Mouse (Mus musculus): Measurements from ENCODE around the gene Hist1h2ab.
"Not testable (repeated sequence)": the region's sequence is repeated elsewhere in the genome, so short reads cannot be mapped to it uniquely, and the experiment has no call there.

Gene Hist1h2ab

DNA sequence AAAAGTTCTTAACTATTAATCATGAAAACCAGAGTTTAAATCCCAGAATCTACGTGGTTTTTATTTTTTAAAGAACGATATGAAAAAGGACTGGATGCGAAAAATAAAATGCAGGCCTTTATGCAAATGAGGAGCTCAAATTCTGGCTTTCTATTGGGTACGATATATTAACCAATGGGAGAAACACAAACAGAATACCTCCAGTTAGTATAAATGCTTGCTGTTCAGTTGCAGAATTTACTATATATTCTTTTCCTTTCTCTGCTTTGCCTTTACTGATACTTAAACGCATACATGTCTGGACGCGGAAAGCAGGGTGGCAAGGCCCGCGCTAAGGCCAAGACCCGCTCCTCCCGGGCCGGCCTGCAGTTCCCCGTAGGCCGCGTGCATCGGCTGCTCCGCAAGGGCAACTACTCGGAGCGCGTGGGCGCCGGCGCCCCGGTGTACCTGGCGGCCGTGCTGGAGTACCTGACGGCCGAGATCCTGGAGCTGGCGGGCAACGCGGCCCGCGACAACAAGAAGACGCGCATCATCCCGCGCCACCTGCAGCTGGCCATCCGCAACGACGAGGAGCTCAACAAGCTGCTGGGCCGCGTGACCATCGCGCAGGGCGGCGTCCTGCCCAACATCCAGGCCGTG lies at the start of gene Hist1h2ab:
Hist1h2ab (plus strand) TSS at position 288 of the 639 bp plus-strand sequence.
- DNase-seq = peak; percentile 59

DNA sequence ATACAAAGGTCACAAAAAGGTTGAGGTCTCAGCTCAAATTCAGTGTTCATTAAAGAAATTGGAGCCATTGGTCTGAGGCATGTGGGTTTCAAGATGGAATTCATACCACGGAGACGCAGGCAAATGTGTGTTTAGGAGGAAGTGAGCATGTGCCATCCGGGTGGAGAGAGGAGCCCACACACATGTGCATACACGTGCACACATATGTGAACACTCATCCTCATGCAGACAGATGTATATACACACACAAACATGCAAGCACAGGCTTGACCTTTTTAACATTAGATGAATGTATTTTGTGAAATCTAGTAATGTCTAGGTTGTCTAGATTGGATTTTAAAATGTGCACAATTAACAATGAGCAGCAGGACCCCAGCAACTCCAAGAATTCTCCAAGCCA lies 48.7 kb upstream of the Hist1h2ab start:
- DNase-seq = no peak

DNA sequence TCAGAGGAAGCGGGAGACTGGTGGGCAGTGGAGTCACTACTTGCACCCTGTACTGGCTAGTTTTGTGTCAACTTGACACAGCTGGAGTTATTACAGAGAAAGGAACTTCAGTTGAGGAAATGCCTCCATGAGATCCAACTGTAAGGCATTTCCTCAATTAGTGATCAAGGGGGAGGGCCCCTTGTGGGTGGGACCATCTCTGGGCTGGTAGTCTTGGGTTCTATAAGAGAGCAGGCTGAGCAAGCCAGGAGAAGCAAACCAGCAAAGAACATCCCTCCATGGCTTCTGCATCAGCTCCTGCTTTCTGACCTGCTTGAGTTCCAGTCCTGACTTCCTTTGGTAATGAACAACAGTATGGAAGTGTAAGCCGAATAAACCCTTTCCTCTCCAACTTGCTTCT lies 48.1 kb upstream of the Hist1h2ab start:
- not testable (repeated sequence) for DNase-seq

DNA sequence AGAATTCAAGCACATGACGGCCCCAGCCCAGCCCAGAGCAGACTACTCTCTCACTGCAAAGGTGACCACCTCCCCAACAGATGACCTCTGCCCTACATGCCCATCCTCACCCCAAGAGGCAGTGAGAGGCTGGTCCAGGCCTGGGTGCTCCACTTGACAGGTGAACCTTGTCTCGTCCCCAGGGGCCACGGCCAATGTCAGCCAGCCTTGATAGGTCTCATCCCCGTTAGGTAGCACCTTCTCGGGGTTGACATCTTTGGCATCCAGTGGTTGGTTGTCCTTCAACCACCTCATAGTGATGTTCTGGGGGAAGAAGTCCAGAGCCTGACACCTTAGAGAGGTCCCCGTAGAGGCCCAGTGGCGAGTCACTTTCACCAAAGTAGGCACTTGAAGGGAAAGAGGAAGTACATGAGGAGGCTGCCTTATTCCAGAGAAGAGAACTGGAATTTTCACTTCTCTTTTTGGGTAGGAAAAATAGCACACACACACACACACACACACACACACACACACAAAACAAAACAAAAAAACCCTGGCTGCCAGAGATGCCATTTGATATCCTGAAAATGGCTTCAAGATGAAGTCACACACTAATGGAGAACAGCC lies 45.1 kb upstream of the Hist1h2ab start:
- DNase-seq = no peak

DNA sequence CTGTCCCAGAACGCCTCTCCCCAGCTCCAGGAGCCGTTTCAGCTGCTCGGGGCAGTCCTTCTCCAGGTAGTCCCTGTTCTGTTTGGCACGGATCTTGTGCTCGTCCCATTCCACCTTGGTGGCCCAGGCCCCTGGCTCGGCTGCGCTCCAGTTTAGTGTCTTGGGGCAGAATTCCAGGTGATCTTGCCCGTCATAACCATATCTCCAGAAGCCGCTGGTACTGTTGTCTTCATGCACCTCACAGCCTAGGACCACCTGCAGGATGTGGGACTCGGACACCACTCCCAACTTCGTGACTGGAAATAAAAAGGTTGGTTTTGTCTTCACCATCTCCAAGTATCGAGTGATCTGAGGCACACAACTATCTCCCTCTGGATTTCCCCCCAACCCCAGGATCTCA lies 44.2 kb upstream of the Hist1h2ab start:
- no peak for DNase-seq

DNA sequence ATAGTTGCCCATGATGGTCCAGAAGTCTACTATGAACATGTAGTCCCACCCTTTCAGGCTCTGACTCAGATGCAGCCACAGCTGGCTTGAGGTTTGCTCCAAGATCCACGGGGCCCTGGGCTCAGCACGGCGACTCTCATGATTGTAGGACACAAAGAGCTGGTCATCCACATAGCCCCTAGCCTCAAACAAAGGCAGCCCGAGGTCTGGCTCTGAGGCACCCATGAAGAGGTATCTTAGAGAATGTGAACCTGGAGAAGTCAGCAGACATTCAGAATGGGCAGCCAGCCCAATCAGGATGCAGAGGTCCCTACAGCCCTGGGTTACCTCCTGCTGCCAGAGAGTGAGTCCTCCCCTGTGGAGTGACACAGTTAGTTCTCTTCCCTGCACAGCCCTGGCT lies 42.9 kb upstream of the Hist1h2ab start:
- no peak for DNase-seq

DNA sequence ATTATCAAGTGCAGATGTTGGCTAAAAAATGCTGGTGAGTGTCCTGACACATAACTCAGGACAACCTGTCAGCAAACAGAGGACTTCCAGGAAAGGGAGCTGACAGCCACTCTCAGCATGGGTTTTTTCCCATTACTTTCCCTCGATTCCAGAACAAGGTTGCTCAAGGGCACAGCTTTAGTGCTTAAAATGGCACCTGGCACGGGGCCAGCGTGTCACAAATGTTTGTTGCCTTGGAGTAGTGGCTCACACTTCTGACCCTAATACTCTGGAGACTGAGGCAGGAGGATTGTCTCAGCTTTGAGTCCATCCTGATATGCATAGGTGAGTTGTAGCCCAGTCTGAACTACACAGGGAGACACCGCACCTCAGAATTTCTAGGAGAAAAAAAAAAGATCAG lies 42.3 kb upstream of the Hist1h2ab start:
- DNase-seq = no peak

DNA sequence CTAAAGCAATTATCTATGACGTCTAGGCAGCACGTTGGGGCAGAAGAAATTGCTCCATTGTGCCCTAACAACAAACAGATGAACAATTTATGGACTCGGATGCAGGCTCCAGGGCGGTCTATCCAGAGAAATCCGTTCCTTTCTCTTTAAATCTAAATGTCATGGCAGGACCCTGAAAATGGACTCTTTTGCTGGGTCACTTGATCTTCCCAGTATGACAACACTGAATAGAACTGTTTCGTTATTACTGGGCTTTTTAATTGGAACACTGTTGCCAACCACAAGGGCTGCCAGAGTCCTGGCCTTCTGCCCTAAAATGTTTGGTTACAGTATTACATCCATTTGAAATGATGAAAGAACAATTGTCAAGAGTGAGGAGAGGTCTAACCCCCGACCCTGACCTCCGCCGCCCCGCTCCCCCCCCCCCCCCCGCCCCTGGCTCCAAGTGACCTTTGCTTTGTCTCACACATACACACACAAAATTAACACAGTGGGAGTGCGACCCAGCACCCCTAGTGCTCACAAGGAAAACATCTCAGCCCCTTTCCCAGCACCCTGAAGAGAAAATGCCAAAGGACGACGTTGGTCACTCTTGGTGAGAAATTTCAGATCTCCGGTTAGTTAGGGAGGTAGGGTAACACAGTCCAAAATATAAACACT lies 41.1 kb upstream of the Hist1h2ab start:
- DNase-seq = no peak

DNA sequence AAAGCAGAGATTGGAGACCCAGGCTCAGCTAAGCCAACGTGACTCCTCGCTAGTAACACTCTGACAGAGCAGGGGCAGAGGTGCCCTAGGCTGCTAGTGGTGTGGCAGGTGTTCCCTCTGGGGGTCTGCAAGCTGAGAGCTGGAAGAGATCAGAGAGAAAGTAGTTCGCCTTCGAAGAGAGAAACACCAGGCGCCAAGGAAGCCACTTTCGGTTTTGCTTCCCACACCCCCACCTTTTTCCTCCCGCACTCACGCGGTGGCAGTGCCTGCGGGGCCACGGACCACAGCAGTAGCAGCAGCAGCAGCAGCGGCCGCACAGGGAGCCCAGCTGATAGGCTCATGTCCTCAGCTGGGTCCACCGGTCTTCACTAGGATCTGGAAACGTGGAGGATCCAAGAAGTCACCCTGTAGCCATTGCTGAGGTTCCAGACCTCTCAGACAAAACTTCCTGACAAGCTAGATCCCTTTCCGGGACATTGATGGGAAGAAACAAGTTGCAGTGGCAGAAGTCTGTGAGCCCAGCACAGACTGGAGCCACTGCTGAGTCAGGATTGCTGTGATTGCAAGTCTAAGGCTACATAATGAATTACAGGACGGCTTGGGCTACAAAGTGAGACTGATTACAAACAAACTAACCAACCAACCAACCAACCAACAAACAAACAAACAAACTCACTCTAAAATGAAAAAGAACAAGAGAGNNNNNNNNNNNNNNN lies 40.4 kb upstream of the Hist1h2ab start, which contains the start of gene Hfe:
Hfe (minus strand) TSS at position 481 of the 716 bp plus-strand sequence.
- DNase-seq = peak; percentile 72

DNA sequence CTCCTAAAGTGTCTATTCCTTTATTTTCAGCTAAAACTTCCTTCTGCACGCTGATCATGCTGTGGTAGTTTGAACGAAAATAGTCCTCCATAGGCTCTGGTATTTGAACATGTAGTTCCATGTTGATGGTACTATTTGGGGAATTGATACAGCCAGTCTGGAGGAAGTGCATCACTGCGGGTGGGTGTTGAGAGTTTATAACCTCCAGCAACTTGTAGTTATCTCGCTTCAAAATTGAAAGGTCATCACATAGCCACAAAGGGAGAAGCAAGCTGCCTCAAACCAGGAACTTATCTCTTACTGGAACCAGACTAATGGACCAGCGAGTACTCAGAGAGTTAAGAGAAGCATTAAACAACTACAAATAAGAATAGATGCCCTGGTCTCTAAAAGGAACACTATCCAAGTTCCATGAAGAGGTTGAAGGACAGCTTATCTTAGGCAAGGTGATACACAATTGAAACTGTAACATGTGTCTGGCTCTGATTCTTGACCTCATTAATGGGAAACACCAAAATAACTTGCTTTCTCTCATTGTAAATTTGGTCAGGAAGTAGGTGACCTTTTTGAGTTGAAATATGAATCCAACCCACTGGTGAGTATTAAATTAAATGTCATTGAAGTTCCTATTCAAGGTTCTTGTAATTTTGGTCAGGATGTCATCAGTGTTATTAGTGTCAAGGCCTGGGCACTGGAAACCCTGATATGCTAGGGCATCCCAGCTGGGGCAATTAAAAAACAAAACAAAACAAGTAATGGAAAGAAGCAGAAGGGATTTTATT lies 34.5 kb upstream of the Hist1h2ab start:
- no peak for DNase-seq

DNA sequence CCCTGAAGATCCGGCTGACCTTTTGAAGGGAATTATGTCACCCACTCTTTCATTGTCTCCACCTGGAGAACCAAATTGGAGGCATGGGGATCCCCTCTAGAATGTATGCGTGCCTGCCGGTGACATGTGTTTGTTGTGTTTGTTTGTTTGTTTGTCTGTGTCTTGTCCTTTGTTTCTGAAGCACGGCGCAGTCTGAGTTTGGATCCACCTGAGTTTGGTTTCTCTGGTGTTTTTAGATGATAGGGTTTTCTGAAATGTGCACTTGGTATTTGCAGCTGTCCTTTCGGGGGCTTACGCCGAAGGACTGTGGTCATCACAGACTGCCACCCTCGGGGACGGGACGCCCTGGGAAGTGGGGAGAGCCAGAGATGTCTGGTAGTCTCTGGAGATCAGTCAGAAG lies 33.8 kb upstream of the Hist1h2ab start:
- DNase-seq = no peak

DNA sequence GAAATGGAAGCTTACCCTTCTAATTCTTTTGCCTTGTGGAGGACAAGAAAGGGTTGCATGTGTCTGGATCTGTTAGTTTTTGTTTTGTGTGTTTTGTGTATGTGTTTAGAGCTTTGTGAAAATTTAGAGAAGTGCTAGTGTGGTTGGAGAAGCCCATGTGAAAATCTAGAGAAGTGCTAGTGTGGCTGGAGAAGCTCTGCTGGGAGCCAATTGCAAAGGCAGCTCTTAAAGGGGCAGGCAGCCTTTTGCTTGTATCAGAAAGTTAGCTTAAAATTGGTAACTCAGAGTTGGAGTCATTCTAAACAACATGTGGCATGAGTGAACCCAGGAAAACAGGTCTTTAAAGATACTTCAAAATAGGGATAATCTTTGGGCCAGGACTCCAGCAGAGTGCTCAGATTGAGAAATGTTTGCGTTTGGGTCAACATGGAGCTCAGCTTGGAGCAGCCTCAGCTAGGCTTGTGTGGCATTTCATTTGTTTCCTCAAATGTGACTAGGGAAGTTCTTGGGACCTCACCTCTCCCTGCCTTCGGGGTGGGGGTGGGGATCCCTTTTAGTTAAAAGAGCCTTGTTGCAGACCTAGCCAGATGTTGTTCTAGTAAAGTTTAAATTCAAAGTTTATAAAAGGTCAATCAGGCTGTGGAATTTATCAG lies 33.2 kb upstream of the Hist1h2ab start:
- DNase-seq = not testable (repeated sequence)

DNA sequence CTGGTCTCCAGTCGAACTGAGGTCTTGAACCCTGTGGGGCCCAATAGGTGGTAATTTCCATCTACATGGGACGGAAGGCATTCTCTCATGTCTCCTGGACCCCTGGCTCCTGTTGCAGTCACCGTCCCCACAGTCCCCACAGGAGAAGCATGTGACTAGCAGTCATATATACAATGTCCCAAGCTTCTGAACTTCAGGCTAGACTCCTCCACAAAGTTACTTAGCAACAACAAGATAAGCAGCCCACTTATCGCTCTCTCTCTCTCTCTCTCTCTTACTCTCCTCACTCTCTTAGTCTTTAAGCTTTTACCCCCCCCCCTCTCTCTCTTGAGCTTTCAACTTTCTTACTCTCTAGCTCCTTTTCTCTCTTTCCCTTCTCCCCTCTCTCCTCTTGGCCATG lies 26.7 kb upstream of the Hist1h2ab start:
- no peak for DNase-seq

DNA sequence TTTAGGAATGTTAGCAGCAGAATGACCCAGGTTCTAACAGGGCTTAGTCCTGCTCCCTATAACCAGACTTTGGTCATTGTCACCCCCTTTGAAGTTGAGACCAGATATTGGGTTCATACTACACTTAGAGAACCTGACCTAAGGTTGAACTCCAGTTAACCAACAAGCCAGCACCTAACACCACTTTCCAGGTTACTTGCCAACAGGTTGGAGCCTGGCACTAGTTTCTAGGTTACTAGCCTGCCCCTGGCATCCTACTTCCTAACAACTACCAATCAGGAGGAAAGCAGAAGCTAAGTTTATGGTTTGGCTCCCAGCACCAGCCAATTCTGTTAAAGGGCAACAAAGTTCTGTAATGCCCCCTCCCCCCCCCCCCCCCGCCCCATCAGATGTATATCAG lies 25.7 kb upstream of the Hist1h2ab start:
- DNase-seq = no peak

DNA sequence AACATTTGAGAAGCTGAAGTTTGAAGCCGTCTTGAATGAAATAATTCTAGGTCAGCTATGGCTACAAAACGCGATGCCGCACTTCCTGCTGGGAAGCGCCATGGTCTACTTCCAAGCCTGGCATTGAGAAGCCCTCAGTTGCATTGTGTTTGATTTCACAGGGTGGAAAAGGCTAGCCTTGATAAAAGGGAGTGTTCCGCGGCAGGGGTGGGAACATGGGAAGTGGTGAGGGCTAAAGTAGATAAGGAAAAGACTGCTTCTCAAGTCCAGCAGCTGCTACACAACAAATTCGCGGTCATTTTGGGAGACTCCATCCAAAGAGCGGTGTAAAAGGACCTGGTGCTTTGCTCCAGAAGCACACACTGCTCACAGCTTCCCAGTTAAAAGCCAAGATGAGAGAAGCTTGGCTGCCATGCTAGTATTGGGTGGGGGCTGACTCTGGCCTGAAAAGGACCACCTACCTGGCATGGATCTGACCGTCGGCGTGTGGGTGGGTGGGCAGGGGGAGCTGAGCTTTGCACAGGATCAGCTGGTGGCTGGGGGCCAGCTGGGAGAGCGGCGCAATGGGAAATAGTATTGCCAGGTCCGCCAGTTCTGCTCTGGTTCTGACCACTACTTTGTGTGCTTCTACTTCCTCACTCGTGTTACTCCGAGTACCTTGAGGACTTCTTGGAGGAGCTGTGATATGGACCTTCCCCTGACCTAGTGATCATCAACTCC lies 22.3 kb upstream of the Hist1h2ab start:
- no peak for DNase-seq

DNA sequence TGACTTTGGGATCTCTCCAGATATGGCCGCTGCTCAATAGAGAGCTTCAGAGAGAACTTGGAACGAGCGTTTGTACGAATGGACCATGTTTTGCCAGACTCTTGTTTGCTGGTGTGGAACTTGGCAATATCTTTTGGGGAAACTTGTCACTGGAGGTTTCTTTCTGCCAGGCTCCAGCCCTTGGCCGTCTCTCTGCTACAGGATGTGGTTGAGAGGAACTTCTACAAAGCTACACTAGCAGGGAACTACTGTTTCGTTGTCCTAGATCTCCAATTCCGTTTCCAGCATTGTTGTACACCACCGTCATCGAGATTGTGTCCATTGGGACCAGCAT lies 21.8 kb upstream of the Hist1h2ab start:
- DNase-seq = no peak

DNA sequence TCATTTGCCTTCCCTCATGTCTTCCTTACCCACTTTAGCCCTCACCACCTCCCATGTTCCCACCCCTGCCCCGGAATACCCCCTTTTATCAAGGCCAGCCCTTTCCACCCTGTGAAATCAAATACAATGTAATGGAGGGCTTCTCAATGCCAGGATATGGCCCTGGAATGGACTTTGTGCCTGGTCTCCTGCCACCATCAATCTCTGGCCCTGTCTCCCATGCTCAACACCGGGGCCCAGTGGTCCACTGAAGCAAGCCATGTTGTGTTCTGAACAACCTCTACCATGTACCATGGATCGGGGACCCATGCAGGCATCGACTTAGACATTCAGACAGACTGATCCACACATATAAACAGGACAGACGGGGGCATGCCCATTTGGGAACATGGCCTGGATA lies 21.2 kb upstream of the Hist1h2ab start:
- no peak for DNase-seq

DNA sequence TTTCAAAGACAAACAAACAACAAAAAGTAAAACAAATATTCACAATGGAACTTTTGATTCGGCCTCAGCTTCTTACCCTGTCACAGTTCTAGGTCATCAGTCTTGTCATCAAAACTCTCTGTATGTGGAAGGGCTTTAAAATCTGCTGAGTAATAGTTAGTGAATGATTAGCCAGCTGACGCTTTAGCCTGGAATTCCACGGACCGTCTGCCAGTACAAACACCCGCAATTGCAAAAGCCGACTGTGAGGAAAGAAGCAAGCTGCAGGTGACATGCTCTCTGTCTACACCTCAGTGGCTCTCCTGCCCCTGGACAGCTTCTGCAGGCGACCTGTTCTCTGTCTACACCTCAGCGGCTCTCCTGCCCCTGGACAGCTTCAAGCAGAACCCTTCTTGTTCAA lies 20.4 kb upstream of the Hist1h2ab start:
- DNase-seq = peak; percentile 77

DNA sequence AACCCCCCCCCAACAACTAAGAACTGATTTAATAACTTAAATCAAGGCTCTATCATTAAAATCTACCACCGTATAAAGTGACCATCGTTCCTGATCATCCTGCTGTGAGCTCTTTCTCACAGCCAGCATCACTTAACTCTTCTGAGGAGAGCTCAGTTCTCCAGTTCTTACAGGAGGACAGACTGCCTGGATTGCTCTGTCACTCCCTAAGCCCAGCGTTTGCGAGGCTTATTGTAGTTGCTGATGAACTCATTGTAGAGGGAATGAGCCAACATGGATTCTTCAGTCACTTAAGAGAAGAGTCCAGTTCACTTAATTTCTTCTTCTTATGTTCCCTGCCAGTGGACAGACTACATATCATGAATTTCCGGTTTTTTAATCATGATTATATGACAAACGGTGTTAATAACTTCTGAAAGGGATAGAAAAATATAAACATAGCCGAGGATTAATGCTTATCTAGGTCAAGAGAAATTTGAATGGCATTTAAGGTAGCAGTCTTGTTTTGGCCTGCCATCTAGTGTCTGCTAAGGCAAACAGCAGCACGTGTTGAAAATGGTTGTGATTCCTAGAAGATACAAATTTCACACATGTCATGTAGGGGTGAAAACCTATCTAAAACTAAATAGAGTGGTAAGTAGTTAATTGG lies 18.6 kb upstream of the Hist1h2ab start:
- DNase-seq = peak; percentile 74

DNA sequence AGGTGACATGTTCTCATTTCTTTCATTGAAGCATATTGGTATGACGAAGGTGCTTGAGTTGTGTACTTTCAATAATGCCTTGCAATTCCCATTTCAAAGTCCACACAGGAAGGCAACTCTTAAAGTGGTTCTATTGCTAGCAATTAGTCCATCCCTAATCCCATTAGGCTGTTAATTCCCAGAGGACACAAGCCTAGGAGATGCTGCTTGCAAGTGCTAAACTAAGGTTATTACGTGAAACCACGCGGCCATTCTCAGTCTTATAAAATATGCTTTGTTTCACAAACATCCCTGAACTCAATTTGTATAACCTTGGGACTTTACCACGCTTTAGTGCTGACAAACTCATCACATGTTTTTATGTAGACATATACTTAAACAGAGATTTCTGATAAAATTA lies 13.8 kb upstream of the Hist1h2ab start:
- DNase-seq = no peak

DNA sequence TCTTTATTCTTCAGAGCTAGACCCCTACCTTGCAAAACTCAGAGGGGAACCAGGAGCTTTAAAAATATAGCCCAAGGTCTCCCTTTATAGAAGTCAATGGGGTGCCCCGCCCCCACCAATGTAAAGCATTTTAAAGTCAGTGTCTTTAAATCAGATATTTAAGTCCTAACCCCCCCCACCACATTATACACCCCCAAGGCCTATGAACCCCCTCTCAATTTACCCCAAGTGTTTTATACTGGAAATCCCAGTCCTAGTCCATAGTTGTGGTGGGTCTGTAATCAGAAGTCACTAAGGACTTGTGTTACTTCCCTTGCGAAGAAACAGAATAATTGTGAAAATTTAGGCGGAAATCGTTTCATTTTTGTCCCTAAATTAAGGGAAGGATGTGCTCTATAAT lies 12.9 kb upstream of the Hist1h2ab start:
- no peak for DNase-seq
